Mouse (Mus musculus): ENCODE data around the gene S100a3.

Gene S100a3

DNA sequence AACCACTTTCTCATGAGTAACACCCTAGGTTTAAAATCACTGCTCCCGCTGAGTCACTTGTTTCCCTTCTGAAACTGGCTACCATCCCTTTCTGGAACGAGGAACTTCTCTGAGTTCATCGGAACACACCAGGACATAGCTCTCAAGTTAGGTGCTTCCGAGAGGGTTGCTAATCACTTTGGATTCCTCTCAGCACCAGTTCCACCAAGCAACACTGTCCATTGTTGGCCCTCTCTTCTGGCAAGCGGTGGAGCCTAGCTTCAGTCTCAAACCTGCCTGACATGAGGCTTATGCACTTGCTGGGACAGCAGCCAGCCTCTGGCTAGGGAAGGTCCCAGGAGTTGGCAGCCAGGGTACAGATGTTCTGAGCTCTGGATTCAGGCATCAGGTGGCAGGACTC is 14.3 kb downstream of the S100a3 start:
- no peak for DNase-seq (ENCODE audit: low spot score in 2 of 2)

GRCm38 (mm10) chr3:90575320-90575719 is 14.9 kb downstream of the S100a3 start:
- DNase-seq (ENCODE audit: low spot score in 2 of 2), result no peak

- DNase-seq (ENCODE audit: low spot score in 2 of 2), result no peak
Measured at GRCm38 (mm10) chr3:90576351-90577001, 16.1 kb downstream of the S100a3 start.

GRCm38 (mm10) chr3:90579433-90579832 is 19.1 kb downstream of the S100a3 start:
- DNase-seq (ENCODE audit: low spot score in 2 of 2), result no peak

DNA sequence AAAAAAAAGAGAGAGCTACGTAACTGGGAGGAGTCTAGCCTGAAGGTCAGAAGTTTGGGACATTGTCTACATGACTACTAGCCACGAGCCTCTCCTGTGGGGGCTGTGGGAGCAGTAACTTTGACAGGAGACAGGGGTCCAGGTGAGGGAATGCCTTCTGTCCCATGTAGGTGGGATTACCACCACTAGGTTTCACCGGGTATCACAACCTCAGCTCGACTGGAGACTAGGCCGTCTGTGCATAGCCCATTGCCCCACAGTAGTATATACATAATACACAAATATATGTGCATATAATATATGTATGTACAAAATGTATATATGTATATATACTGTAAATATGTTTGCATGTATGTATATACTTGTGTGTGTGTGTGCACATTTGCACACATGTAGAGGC is 20.8 kb downstream of the S100a3 start:
- no peak for DNase-seq (ENCODE audit: low spot score in 2 of 2)

DNA sequence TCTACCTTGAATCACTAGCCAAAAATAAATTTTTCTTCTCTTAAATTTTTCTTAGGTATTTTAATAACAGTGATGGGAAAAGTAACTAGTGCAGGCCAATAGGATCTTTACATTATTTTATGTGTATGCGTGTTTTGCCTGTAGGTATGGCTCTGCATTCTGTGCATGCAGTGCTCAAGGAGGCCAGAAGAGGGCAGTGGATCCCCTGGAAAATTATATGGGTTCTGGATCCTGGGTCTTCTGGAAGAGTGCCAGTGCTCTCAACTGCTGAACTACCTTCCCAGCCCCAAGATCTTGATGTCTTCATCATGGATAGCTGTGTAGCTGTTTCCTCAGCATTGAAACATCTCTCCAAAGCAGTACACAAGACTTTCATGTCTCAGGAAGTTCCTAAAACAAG is 21.8 kb downstream of the S100a3 start:
- DNase-seq (ENCODE audit: low spot score in 2 of 2), result no peak

DNA sequence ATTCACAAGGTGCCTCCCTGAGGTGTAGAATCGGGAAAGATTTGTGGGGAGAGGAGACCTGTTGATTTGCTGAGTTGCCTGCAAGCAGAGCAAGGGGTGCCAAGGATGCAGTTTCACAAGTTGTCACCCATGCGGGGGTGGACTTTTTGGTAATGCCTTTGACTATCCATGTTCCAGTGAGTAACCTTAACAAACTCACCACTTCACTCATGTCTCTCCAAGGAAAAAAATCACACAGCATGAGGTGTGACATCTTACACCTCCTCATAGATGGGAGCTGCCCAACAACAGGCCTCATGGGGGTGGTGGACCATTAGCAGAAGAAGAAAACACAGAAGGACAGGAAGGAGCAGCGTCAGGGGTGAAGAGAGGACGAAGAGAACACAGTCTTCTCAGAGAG is 22.2 kb downstream of the S100a3 start:
- DNase-seq (ENCODE audit: low spot score in 2 of 2), result no peak

- DNase-seq (ENCODE audit: low spot score in 2 of 2), result no peak
Measured at GRCm38 (mm10) chr3:90583893-90584292, 23.5 kb downstream of the S100a3 start.

GRCm38 (mm10) chr3:90585595-90585994 is 25.2 kb downstream of the S100a3 start:
- peak; percentile 51 to 54 for DNase-seq (ENCODE audit: low spot score in 2 of 2)

DNA sequence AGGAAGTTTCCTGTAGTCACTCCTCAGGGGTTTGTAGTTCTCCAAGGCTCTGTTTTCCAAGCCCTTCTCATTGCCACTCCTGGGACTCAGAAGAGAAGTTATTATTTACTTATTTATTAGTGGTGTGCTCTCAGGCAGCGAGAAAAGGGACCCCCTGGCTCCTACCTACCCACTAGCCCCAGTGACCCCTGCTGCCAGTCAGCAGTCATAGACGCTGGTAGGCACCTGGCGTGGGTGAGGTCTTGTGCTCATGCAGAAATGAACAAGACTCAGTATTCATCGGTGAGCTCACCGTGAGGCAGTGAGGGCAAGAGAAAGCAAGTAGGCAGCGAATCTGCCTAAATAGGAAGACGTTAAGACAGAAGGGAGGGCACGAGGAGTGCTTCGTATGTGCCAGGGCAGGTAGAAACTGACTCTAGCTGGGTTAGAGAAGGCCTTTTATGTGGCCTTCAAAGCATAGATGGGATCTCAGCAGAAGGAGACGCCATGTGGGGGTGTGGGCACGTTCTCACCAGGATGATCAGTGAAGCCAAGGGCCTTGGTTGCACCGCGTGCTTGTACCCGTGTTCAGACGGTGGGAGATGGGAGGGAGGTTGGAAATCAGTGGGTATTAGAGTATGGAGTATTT is 25.8 kb downstream of the S100a3 start:
- DNase-seq (ENCODE audit: low spot score in 2 of 2), result peak in 1 of 2 experiments; percentile 35

GRCm38 (mm10) chr3:90586906-90587305 is 26.5 kb downstream of the S100a3 start:
- DNase-seq (ENCODE audit: low spot score in 2 of 2), result peak; percentile 94 to 95

DNA sequence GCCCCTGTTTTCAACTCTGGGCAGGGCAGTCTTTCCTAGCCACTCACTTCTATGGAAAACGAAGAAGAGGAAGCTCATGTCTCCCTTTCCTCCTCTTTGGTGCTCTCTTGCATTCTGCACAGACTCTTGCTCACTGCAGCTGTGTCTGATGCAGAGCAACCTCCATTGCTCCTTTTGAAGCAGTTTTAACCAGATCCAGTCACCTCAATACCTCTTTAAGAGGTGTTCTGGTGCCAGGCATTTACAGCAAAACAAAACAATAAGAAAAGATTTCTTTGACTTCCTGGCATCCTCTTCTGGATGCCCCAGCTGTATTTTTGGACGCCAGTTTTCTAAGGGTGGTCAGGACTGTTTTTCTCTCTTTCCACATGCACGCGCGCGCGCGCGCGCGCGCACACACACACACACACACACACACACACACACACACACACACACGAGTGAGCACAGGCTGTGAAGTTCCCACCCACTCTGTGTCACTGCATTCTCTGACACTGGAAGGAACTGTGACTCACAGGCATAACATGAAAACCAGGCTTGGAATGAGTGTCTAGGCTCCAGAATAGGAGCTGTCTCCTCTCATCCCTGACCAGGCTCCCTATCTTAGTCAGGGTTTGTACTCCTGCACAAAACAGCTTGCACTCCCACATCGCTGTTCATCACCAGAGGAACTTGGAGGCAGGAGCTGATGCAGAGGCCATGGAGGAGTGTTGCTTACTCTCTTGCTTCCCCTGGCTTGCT is 27.2 kb downstream of the S100a3 start:
- DNase-seq (ENCODE audit: low spot score in 2 of 2), result peak; percentile 40 to 50

DNA sequence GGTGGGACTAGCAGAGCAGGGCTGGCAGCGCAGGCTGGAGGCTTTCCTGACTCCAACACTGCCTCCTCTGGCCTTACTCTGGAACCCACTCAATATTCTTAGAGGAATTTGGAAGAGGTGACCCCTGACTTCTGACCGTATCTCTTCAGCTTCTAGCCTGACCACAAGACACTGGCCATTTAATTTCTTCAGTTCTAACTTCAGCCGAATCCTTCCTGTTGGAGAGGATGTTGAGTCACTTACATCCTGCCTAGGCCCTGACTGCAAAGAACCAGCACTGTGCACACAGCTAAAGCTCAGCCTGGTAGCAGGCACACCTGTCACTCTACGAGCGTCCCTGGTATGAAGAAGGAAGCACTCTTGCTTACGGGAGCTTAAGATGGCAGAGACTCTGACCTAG is 29.0 kb downstream of the S100a3 start:
- DNase-seq (ENCODE audit: low spot score in 2 of 2), result peak; percentile 28 to 32

- no peak for DNase-seq (ENCODE audit: low spot score in 2 of 2)
Measured at GRCm38 (mm10) chr3:90589947-90590346, 29.6 kb downstream of the S100a3 start, which contains the start of gene S100a2. S100a2 (plus strand) TSS chr3:90590247.

DNA sequence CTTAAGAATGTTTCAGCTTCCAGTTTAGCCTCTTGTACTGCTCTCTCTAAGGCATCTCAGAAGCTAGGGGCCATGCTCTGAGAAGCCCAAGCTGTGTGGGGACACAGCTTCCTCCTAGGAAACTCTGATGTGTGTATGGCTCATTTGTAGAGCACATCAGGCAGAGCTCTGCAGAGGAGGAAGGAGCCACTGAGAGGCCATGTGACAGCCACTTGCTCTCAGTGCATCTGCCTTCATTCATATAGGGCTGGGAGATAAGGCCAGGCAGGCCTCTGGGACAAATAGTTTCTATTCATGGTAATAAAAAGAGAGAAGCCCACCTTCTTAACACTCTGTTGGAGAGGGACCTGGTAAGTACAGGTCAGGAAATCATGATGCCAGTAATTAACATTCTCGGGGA is 34.1 kb downstream of the S100a3 start:
- DNase-seq (ENCODE audit: low spot score in 2 of 2), result no peak

- DNase-seq (ENCODE audit: low spot score in 2 of 2), result no peak
Measured at GRCm38 (mm10) chr3:90595556-90595955, 35.2 kb downstream of the S100a3 start.

DNA sequence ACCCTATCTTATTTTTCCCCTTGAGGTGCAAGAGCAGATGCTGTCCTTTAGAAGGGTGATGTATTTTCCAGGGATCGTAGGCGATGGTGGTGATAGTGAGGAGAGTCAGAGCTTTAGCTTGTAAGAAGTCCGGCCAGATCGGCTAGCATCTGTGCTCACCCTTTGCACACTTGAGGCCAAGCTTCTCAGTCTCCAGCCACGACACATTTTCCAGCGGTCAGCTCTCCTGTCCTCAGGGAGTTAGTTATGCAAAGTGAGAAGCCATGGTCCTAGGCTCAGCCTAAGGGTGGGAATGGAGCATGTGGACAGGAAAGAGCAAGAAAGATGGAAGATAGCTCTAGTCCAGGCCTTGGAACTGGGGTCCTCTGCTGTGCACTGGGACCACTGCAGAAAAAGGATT is 36.4 kb downstream of the S100a3 start:
- DNase-seq (ENCODE audit: low spot score in 2 of 2), result no peak

- no peak for DNase-seq (ENCODE audit: low spot score in 2 of 2)
Measured at GRCm38 (mm10) chr3:90597736-90598135, 37.4 kb downstream of the S100a3 start.

DNA sequence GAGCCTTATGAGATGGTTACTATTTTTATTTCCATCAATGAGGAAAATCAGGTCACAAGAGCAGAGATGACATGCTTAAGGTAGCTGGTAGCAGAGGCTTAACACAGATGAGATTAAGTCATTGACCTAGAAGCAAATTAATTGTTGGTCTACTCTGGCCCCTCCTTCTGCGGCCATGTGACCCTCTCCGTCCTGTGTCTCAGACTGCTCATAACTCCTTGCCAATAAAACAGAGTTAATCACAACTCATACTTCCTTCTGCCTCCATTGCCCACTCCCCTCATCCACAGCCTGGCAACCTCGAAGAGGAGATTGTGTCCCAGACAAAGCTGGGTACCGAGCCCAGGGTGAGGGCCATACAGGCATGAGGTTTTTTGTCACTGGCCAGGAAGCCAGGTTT is 37.8 kb downstream of the S100a3 start:
- no peak for DNase-seq (ENCODE audit: low spot score in 2 of 2)

GRCm38 (mm10) chr3:90599401-90599800 is 39.0 kb downstream of the S100a3 start:
- no peak for DNase-seq (ENCODE audit: low spot score in 2 of 2)

DNA sequence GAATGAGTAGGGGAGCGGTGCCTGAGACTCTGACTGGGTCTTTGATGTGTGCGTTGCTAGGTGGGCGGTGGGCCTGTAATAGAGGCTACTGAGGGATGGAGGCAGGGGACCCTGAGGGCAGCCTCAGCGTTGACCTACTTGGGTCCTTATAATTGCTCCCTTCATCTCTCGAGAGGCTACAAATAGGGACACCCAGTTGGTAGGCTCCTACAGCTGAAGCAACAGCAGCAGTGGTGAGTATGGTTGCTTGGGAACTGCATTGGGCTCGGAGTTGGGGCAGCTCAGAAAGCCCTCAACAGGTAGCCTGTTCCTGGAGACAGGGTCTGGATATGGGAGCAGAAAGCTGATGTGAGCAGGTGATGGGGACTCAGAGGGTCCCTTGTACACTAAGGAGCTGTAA is 39.7 kb downstream of the S100a3 start:
- no peak for DNase-seq (ENCODE audit: low spot score in 2 of 2)

DNA sequence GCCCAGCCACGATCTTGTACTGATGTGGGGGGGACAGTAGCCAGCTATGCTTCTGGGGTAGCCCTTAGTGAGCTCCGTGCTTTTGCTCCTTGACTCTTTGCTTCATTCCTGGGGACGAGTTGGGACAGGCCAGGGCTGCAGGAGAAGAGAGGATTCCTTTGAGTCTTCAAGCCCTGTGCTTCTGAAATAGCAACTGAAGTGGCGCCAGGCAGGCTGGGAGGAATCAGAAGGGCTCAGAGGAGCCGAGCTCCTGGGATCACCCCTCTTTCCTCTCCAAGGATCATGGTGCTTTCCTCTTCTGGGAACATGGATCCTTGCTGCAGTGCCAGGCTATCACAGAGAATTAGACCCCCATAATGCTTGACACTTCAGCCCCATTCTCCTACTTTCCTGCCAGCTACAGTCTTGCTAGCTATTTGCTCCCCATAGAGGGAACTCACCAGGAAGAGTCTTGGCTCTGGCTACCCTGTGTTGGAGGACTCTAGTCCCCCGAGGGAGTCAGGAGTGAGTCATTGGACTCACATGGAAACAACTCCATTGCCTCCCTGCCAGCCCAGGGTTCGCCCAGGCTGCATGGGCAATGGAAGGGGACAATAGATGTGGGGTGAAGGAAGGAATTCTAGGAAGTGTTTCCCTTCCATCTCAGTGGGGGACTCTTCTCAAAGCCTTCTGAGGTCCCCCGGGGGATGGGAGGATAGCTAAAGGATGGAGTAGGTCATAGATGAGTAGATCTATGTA is 40.2 kb downstream of the S100a3 start:
- no peak for DNase-seq (ENCODE audit: low spot score in 2 of 2)
